Mouse (Mus musculus): ENCODE data around the gene Sacm1l.

DNA sequence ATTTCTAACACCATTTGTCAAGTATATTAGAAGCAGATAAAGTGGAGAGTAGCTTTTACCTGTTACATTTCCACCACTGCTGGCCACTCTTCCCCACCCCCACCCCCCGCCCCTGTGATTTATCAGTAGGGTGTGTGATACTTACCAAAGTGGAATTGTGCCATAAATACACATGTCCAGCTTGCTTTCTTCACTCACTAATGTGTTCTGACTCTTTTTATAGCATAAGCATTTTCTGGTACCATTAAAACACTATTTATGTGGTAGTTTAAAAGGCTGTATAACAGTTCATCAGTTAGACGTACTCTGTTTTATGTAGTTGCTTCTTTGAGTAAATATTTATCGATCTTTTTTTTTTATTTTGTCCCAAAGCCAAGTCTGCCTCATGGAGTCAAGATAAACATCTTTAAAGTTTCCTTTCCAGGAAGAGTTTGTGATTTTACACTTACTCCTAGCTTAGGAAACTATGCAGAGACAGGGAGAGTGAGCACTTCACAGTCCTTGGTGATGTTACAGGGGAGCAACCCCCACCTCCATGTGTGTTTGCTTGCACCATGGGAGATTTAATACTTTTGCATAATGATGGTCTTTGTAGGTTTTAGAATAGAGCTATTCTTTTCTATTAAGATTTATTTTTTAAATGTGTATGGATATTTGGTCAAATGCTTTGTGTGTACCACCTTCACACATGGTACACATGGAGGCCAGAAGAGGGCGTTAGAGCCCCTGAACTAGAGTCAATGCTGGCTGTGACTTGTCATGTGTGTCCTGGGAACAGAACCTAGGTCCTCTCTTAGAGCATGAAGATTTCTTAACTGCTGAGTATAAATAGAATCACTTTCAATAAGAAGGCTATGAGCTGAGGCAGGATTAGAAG, 23.1 kb upstream of the Sacm1l start:
- TF ChIP-seq CTCF (IDR thresholded peaks at IDR 0.05; ENCODE audit: borderline replicate concordance, extremely low read depth, insufficient read depth, insufficient read length) (no peak), POLR2A (IDR thresholded peaks at IDR 0.05; ENCODE audit: borderline replicate concordance, extremely low read depth, insufficient read depth, insufficient read length, poor library complexity, severe bottlenecking) (no peak)
